Mouse (Mus musculus): ENCODE data around the gene Edem1. TPM values are rescaled to one million over a fixed set of nuclear protein-coding genes. Genes with fewer than 3 reads are reported as not detected.
"Not testable (repeated sequence)": the region's sequence is repeated elsewhere in the genome, so short reads cannot be mapped to it uniquely, and the experiment has no call there.

The Edem1 gene
- polyA plus RNA-seq, 1 experiment from 2014 or later, result 254 TPM

DNA sequence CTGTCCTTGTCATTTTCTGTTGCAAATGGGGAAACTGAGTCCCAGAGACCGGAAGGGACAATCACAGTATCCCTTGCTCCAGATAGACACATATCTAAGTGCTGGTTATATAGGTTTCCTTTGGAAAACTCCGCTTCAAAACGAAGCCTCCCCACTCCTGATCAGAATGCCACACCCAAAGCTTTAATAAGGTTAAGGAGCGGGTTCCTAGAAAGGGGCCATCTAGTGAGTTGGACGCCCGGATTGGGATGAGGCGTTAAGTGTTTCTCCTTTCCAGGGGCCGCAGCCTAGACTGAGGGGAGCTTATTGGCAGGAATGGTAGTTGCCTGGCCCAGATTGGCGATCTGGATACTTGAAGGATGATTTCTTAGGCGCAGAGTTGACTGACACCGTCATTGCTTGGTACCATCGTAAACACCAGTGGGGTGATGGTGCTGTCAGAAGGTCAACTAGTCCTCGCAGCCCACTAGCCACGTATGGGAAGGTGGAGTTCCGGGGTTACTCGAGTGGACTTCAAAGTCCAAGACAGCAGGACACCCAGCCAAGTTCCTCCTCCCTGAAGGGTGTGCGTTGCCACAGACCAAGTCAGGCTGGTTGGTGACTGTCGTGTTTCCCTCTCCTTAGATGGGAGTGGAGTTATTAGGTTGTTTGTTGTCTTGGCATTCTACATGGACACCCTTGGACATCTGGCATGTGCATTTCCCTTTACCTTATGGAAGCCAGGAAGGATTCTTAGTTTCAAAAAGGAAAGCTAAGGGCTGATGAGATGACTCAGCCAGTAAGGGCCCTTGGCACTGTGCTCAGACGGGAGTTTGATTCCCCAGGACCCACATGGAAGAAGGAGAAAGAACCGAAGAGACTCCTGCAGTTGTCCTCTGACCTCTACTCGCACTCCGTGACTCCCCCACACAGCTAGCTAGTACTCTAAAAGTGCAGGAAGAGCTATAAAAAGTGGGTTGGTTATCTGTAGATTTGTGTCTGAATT lies 1.2 kb downstream of the Edem1 start:
- peak; percentile 38 for DNase-seq (ENCODE audit: low spot score)

DNA sequence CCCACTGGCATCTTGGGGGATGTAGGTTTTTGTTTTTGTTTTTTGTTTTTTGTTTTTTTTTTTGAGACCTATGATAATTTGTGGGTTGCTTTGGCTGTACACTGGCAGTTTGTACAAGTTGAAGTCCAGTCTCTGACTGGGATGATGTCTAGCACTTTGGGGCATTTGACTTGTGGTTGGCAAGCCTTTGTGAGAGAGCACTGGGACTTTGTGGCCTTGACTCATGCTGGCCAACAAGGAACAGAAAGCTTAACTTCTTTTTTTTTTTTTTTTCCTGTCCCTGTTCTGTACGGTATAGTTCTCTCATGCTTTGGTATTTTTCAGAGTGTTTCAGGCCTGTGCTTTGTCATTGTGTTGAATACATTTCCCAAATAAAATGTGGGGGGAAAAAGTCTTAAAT lies 3.7 kb downstream of the Edem1 start:
- DNase-seq (ENCODE audit: low spot score), result no peak

- DNase-seq (ENCODE audit: low spot score), result peak; percentile 54
Measured at GRCm38 (mm10) chr6:108832989-108833388, 4.5 kb downstream of the Edem1 start.

- DNase-seq (ENCODE audit: low spot score), result peak; percentile 61
Measured at GRCm38 (mm10) chr6:108833963-108834697, 5.7 kb downstream of the Edem1 start.

- peak; percentile 90 for DNase-seq (ENCODE audit: low spot score)
Measured at GRCm38 (mm10) chr6:108835765-108836691, 7.6 kb downstream of the Edem1 start.

GRCm38 (mm10) chr6:108837081-108837480 lies 8.6 kb downstream of the Edem1 start:
- DNase-seq (ENCODE audit: low spot score), result no peak

GRCm38 (mm10) chr6:108837958-108838357 lies 9.5 kb downstream of the Edem1 start:
- DNase-seq (ENCODE audit: low spot score), result peak; percentile 55

DNA sequence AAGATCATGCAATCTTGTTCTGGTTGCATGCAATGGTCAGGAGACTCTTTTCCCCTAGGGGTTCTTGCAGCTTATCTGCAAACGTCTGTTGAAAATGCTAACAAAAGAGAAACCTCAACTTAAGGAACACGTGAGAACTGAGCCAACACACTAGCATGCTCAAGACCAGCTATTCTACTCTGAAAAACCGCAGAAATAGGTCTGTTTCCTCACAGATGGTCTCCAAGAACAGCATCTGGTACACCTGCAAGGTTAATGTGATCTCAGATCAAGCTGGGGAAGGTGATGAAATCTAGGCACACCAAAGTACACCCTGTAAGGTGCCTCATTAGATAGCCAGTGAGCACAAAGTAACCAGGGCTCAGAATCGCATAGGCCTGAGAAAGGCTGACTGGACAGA lies 11.0 kb downstream of the Edem1 start:
- DNase-seq (ENCODE audit: low spot score), result peak; percentile 81

- no peak for DNase-seq (ENCODE audit: low spot score)
Measured at GRCm38 (mm10) chr6:108840861-108841640, 12.6 kb downstream of the Edem1 start.

DNA sequence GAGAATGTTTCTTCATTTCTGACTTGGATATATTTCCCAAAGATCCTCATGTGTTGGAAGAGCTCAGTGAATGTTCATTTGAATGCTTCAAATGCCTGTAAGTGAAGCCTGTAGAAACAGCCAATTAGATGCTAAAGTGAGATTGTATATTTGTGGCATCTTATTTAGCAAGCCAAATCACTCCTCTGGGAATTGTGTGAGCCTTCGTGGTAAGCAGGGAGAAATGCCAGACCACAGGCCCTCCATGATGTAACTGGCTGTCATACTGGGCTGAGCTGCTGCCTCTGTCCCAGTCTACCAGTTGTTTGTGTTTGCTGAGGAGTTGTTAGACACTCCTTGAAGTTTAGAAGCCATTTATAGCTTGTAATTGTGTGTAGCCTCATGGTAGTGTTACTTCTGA lies 15.2 kb downstream of the Edem1 start:
- DNase-seq (ENCODE audit: low spot score), result no peak

DNA sequence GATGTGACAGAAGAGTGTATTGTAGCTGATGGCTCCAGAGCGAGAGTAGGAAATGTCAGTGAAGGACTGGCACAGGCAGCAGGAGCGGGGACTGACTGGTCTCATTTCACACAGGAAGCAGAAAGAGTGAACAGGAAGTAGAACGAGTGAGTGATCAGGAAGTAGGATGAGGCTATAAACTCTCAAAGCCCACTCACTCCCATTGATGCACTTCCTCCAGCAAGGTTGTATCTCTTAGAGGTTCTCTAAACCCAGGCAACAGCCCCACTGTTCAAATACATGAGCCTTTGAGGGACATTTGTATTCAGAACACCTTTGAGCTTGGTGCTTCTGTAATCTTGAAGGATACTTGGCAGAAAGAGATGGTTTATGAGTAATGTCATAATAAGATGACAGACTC lies 15.7 kb downstream of the Edem1 start:
- DNase-seq (ENCODE audit: low spot score), result peak; percentile 53

GRCm38 (mm10) chr6:108844771-108845170 lies 16.3 kb downstream of the Edem1 start:
- no peak for DNase-seq (ENCODE audit: low spot score)

GRCm38 (mm10) chr6:108852088-108852670 lies 23.7 kb downstream of the Edem1 start:
- no peak for DNase-seq (ENCODE audit: low spot score)

- no peak for DNase-seq (ENCODE audit: low spot score)
Measured at GRCm38 (mm10) chr6:108852986-108853385, 24.5 kb downstream of the Edem1 start.

- DNase-seq (ENCODE audit: low spot score), result no peak
Measured at GRCm38 (mm10) chr6:108858583-108858982, 30.1 kb downstream of the Edem1 start.

- DNase-seq (ENCODE audit: low spot score), result no peak
Measured at GRCm38 (mm10) chr6:108861226-108861625, 32.8 kb downstream of the Edem1 start.

DNA sequence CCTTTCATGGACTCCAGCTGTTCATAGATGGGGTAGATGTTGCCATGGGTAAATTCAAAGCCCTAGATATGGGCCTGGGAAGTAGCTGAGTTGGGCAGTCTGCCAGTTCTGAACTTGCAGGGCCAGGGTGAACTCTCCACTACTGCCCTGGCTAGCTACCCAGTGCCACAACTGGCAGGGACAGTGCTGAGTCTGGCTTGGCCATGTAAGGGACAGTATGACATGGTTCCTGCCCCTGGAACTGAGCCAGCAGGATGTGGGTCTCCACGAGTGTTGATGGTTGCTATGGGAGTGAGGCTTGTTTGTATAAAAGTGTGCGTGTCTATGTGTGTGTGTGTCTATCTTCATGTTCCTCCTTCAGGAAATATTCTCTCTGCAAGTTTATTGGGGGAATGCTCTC lies 34.1 kb downstream of the Edem1 start:
- DNase-seq (ENCODE audit: low spot score), result no peak

GRCm38 (mm10) chr6:108866317-108866716 lies 37.9 kb downstream of the Edem1 start:
- DNase-seq (ENCODE audit: low spot score), result no peak

DNA sequence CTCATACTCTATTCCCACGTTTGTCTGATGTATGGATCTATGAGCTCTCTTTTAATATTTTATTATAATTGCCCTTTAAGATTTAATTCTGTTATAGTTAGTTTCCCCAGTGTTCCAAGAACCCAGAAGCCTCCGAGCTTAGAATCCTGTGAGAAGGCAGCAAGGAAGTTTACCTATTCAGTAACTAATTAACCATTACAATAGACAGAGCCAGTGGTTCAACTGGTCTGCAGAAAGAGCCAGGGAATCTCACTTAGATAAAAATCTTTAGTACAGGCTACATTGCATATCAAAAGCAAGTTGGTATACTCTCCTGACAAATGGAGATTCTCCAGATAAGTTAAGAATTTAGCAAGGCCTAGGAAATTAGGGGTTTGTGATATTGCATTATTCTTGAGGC lies 40.6 kb downstream of the Edem1 start:
- not testable (repeated sequence) for DNase-seq (ENCODE audit: low spot score)

GRCm38 (mm10) chr6:108870421-108870820 lies 42.0 kb downstream of the Edem1 start:
- DNase-seq (ENCODE audit: low spot score), result no peak

Data from thymus, postnatal 0 days (tissue).